Mouse (Mus musculus): ENCODE results near the gene Dcaf12. TPM values are rescaled to one million over a fixed set of nuclear protein-coding genes. Genes with fewer than 3 reads are reported as not detected.
A peak's percentile ranks its signal among the peaks of the same experiment; 100 is the strongest.

Gene Dcaf12
- polyA plus RNA-seq, 1 experiment: 47.4 TPM

DNA sequence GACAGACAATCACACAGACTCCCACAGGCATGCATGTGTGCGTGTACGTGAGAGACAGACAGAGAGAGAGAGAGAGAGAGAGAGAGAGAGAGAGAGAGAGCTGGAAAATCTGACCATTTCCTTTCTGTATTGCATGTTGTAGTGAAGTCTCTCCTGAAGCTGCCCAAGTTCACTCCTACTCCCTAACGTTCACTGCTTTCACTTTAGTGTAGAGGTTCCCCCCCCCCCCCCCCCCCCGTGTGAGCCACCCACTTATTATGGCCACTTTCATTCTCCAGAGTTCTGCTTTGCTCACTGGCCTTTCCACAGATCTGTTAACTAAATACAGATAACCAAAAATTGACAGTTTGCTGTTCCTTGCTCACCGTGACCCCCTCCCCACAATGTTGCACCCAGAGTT is 33.1 kb upstream of the Dcaf12 start:
- Histone ChIP-seq H3K4me1 (ENCODE audit: control insufficient read depth, insufficient read depth, low read length) (peaks cover 26% of the 10 kb centered on the region), H3K4me3 (ENCODE audit: insufficient read depth, low read length) (peak overlapping the region; percentile 34), H3K27ac (ENCODE audit: insufficient read depth, low read depth, low read length) (peak overlapping the region; percentile 39)
- no peak for TF ChIP-seq CTCF (IDR thresholded peaks at IDR 0.05; ENCODE audit: low read depth, low read length)
- TF ChIP-seq POLR2A (IDR thresholded peaks at IDR 0.05; ENCODE audit: borderline replicate concordance, low read depth, low read length): no peak

DNA sequence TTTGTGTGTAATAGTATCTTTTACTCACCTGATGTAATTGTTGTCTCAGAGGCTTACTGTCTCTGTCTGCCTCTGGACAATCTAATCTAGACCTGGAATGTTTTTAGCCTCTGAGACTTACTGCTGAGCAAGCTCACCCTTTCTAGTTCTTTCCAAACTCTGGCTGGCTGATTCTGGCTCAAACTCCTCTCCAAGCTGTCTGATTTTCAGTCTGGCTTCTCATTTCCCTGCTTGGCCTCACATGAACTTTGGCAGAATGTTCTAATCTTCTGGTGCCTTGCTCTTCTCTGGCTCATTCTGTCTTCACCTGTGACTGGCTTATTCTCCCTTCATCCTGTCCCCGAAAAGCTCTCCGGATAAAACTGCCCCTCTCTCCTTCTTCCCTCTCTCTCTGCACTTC is 31.3 kb upstream of the Dcaf12 start:
- peak overlapping the region; percentile 16; the same call in 1 of the 2 replicates for H3K27ac ChIP-seq (ENCODE audit: insufficient read depth, low read depth, low read length)
- peaks cover 20% of the 10 kb centered on the region for H3K4me1 ChIP-seq (ENCODE audit: control insufficient read depth, insufficient read depth, low read length)
- no peak overlapping the region for H3K4me3 ChIP-seq (ENCODE audit: insufficient read depth, low read length)
- TF ChIP-seq CTCF (IDR thresholded peaks at IDR 0.05; ENCODE audit: low read depth, low read length) (no peak), POLR2A (IDR thresholded peaks at IDR 0.05; ENCODE audit: borderline replicate concordance, low read depth, low read length) (no peak)

GRCm38 (mm10) chr4:41340912-41341550 is 26.3 kb upstream of the Dcaf12 start:
- Histone ChIP-seq H3K4me1 (ENCODE audit: control insufficient read depth, insufficient read depth, low read length) (peaks cover 6% of the 10 kb centered on the region; the same call in 1 of the 2 replicates), H3K4me3 (ENCODE audit: insufficient read depth, low read length) (no peak overlapping the region), H3K27ac (ENCODE audit: insufficient read depth, low read depth, low read length) (no peak overlapping the region)
- peak; percentile 35; the same call in 1 of the 2 replicates for TF ChIP-seq CTCF (IDR thresholded peaks at IDR 0.05; ENCODE audit: low read depth, low read length)
- no peak for TF ChIP-seq POLR2A (IDR thresholded peaks at IDR 0.05; ENCODE audit: borderline replicate concordance, low read depth, low read length)

GRCm38 (mm10) chr4:41336546-41336945 is 21.9 kb upstream of the Dcaf12 start:
- Histone ChIP-seq H3K4me1 (ENCODE audit: control insufficient read depth, insufficient read depth, low read length) (peaks cover 8% of the 10 kb centered on the region), H3K27ac (ENCODE audit: insufficient read depth, low read depth, low read length) (no peak overlapping the region), H3K4me3 (ENCODE audit: insufficient read depth, low read length) (no peak overlapping the region)
- no peak for TF ChIP-seq POLR2A (IDR thresholded peaks at IDR 0.05; ENCODE audit: borderline replicate concordance, low read depth, low read length)
- no peak for TF ChIP-seq CTCF (IDR thresholded peaks at IDR 0.05; ENCODE audit: low read depth, low read length)

GRCm38 (mm10) chr4:41331698-41332421 is 17.2 kb upstream of the Dcaf12 start:
- Histone ChIP-seq H3K27ac (ENCODE audit: insufficient read depth, low read depth, low read length) (no peak overlapping the region), H3K4me1 (ENCODE audit: control insufficient read depth, insufficient read depth, low read length) (peaks cover 18% of the 10 kb centered on the region), H3K4me3 (ENCODE audit: insufficient read depth, low read length) (no peak overlapping the region)
- TF ChIP-seq POLR2A (IDR thresholded peaks at IDR 0.05; ENCODE audit: borderline replicate concordance, low read depth, low read length) (no peak), CTCF (IDR thresholded peaks at IDR 0.05; ENCODE audit: low read depth, low read length) (no peak)

- no peak overlapping the region for H3K27ac ChIP-seq (ENCODE audit: insufficient read depth, low read depth, low read length)
- peaks cover 15% of the 10 kb centered on the region for H3K4me1 ChIP-seq (ENCODE audit: control insufficient read depth, insufficient read depth, low read length)
- no peak overlapping the region for H3K4me3 ChIP-seq (ENCODE audit: insufficient read depth, low read length)
- no peak for TF ChIP-seq POLR2A (IDR thresholded peaks at IDR 0.05; ENCODE audit: borderline replicate concordance, low read depth, low read length)
- no peak for TF ChIP-seq CTCF (IDR thresholded peaks at IDR 0.05; ENCODE audit: low read depth, low read length)
Observed at GRCm38 (mm10) chr4:41331085-41331484, 16.4 kb upstream of the Dcaf12 start.

DNA sequence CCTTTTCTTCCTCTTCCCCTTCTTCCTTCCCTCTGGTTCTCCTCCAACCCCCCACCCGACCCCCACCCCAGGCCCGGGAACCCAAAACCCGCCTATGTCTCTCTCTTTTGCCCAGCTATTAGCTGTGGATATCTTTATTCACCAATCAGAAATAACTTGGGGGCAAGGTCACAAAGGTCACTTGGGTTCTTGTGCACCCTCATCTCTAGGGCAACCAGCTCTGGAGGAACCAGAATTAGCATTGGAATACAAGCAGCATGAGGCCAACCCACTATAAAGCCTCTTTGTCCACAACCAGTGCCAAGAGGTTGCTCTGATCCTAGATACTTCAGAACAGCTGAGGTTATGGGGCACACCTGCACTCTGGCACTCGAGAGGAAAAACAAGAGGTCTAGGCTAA is 14.8 kb upstream of the Dcaf12 start:
- no peak overlapping the region for H3K27ac ChIP-seq (ENCODE audit: insufficient read depth, low read depth, low read length)
- H3K4me1 ChIP-seq (ENCODE audit: control insufficient read depth, insufficient read depth, low read length): peaks cover 12% of the 10 kb centered on the region
- H3K4me3 ChIP-seq (ENCODE audit: insufficient read depth, low read length): no peak overlapping the region
- TF ChIP-seq CTCF (IDR thresholded peaks at IDR 0.05; ENCODE audit: low read depth, low read length) (no peak), POLR2A (IDR thresholded peaks at IDR 0.05; ENCODE audit: borderline replicate concordance, low read depth, low read length) (no peak)

GRCm38 (mm10) chr4:41326876-41327275 is 12.2 kb upstream of the Dcaf12 start:
- peaks cover 12% of the 10 kb centered on the region for H3K4me1 ChIP-seq (ENCODE audit: control insufficient read depth, insufficient read depth, low read length)
- no peak overlapping the region for H3K4me3 ChIP-seq (ENCODE audit: insufficient read depth, low read length)
- H3K27ac ChIP-seq (ENCODE audit: insufficient read depth, low read depth, low read length): no peak overlapping the region
- no peak for TF ChIP-seq POLR2A (IDR thresholded peaks at IDR 0.05; ENCODE audit: borderline replicate concordance, low read depth, low read length)
- TF ChIP-seq CTCF (IDR thresholded peaks at IDR 0.05; ENCODE audit: low read depth, low read length): no peak

DNA sequence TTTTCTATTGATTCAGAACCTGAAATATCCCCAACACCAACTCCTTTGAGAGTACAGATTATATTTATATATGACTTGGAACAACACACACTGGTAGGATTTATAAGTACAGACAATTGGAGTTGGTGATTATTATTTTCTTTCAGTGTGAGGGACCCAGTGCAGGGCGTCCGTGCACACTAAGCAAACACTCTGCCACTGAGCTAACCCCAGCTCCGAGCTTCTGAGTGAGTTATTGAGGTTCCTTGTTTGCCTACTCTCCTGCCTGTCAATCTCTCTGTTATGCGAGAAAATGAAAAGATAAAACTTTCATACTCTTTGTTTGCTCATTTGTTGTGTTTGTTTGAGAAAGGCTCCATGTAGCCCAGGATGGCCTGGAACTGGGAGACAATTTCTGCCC is 6.3 kb upstream of the Dcaf12 start:
- TF ChIP-seq CTCF (IDR thresholded peaks at IDR 0.05; ENCODE audit: low read depth, low read length): no peak
- TF ChIP-seq POLR2A (IDR thresholded peaks at IDR 0.05; ENCODE audit: borderline replicate concordance, low read depth, low read length): no peak
- Histone ChIP-seq H3K4me3 (ENCODE audit: insufficient read depth, low read length) (no peak overlapping the region), H3K4me1 (ENCODE audit: control insufficient read depth, insufficient read depth, low read length) (peaks cover 7% of the 10 kb centered on the region), H3K27ac (ENCODE audit: insufficient read depth, low read depth, low read length) (no peak overlapping the region)

GRCm38 (mm10) chr4:41318267-41318666 is 3.6 kb upstream of the Dcaf12 start:
- Histone ChIP-seq H3K4me1 (ENCODE audit: control insufficient read depth, insufficient read depth, low read length) (peaks cover 15% of the 10 kb centered on the region), H3K27ac (ENCODE audit: insufficient read depth, low read depth, low read length) (no peak overlapping the region), H3K4me3 (ENCODE audit: insufficient read depth, low read length) (no peak overlapping the region)
- no peak for TF ChIP-seq CTCF (IDR thresholded peaks at IDR 0.05; ENCODE audit: low read depth, low read length)
- no peak for TF ChIP-seq POLR2A (IDR thresholded peaks at IDR 0.05; ENCODE audit: borderline replicate concordance, low read depth, low read length)

All from bone marrow macrophage, adult 2 months (primary cell).